Mouse (Mus musculus): ENCODE data around the gene Cpne6.

Gene Cpne6

DNA sequence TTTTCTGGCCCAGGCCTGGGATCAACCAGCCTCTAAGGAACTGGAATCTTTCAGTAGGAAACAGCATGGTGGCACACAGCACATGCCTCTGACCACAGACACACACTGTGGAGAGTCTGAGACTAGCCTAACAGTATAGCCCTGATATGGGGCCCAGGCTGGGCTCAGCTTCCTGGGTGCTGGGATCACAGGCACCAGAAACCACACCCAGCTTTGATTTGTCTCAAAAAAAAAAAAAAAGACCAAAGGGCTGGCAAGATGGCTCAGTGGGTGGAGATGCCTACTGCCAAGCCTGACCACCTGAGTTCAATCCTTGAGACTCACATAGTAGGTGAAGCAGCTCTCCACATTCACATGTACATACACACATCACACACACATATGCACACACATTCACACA lies 44.4 kb downstream of the Cpne6 start:
- peak; percentile 20 for DNase-seq (ENCODE audit: low read depth, low spot score)

DNA sequence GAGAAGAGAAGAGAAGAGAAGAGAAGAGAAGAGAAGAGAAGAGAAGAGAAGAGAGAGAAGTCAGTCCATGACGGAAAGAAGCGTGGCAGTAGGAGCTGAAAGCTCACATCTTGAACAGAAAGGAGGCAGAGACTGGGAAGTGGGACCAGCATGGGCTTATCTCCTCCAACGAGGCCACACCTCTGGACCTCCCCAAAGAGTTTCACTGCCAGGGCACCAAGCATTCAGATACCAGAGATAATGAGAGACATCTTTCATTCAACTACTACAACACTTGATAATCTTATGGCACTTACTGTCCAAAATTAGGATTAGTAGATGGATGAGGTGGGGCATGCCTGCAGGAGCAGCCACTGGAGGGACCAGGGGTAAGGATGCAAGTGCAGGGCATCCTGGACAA lies 45.5 kb downstream of the Cpne6 start:
- no peak for DNase-seq (ENCODE audit: low read depth, low spot score)

DNA sequence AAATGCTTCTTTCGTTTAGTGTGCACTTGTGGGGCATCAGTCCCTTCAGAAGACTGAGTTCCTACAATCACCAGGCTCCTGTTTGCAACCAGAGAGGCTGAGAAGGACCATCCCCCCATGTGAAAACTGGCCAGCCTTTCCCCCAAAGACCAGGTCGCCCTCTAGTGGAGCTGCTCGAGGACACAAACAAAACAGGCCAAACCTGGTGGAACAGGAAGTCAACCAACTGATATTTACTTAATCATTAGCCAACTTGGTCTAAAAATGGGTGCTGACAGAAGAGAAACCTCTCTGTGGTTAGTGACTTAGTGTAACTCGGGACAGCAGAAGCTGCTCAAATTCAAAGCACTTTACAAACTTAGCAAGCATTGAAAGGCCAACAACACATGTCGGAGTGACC lies 46.8 kb downstream of the Cpne6 start:
- peak; percentile 83 for DNase-seq (ENCODE audit: low read depth, low spot score)

DNA sequence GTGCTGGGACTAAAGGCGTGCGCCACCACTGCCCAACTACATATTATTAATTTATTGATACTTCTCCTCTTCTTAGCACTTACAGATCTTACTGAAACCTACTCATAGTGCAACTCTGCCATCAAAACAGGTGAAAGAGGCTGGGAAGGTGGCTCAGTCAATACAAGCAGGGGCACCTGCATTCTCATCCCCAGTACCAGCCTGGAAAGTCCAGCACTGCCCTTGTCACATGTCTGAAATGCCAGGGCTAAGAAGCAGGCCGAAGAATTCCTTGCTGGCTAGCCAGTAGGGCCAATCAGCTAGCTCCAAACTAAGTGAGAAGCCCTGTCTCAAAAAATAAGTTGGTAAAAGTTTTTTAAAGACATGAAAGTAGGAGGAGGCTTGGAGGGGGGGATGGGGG lies 47.3 kb downstream of the Cpne6 start:
- DNase-seq (ENCODE audit: low read depth, low spot score) = no peak

DNA sequence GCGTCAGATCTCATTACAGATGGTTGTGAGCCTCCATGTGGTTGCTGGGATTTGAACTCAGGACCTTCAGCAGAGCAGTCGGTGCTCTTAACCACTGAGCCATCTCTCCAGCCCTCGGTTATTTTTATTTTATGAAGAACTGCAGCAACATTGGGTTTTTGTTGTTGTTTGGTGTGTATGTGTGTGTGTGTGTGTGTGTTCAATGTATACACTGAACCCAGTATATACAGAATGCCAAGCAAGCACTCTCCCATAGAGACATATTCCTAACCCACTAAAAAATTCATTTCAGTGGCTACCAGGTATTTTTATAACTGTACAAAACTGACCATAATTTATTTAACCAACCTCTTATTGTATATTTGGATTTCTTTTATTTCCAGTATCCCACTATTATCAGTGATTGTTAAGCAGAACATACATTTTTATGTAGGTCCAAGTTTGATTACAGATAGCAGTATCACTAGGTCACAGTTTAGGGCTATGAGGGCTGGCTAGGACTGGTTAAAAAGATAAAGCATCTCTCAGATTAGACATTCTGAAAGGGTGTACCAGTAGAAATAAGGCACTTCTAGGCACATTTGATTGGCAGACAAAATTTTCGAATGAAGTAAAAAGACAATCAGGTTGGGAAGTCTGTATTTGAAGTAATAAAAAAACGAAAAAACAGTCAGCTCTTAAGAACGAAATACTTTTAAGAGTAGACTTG lies 48.6 kb downstream of the Cpne6 start:
- DNase-seq (ENCODE audit: low read depth, low spot score) = no peak

DNA sequence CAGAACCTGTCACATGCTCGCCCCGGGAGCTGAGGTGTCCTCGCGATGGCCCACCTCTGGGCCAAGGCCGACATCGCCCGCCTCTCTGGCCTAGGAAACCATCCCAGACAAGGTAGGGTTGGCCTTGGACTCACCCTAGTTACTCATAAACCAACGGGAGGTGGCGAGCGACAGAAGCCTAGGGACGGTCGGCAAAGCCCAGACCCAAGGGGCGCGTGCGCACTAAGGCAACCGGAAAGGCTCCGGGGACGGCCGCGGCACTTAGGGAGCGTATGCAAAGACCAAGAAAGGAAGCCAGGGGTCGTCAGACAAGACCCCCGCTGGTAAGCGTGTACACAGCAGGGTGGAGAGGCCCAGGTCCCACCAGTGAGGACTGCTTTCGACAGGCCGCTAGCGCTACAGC lies 49.6 kb downstream of the Cpne6 start, which contains the start of gene Dcaf11:
Dcaf11 (plus strand) TSS at position 208 of the 403 bp plus-strand sequence.
- peak; percentile 98 for DNase-seq (ENCODE audit: low read depth, low spot score)

DNA sequence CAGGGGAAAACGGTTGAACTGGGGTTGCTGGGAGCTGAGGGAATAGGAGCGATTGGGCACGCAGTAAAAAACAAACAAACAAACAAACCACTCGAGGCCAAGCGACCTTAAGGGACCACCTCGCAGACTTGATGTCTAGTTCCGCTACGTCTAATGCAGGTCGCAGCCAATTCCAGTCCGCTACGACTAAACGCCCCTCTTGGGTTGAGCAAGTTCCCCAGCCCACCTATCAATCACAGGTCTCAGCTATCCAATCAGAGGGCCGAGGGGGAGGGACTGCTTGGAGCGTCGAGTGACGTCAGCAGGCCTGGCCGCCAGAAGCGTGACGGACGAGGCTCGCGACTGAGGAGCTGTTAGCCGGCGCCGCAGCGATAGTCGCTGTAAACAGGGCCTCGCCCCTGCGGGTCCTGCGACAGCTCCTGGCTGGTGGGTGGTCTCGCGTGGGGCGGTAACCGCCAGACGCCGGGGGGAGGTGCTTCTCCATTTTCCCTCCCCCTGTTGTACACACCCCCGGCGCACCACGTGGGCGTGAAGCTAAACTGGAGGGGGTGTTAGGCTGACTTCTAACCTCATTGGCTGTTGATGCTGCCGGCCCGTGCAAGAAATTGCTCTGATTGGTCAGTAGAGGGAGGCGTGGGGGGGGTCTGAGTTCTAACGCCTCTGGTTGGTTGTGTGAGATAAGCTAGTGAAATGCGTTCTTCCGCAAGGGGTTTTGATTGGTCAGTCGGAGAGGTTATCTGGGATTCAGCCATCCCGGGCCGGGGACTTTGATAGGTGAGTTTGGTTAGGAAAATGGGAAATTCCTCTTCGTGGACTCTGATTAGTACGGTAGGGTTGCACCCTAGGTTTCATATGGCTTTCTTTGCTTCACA lies 50.2 kb downstream of the Cpne6 start, which contains the start of gene A730061H03Rik:
A730061H03Rik (minus strand) TSS at position 205 of the 872 bp plus-strand sequence.
- peak; percentile 99 for DNase-seq (ENCODE audit: low read depth, low spot score)

DNA sequence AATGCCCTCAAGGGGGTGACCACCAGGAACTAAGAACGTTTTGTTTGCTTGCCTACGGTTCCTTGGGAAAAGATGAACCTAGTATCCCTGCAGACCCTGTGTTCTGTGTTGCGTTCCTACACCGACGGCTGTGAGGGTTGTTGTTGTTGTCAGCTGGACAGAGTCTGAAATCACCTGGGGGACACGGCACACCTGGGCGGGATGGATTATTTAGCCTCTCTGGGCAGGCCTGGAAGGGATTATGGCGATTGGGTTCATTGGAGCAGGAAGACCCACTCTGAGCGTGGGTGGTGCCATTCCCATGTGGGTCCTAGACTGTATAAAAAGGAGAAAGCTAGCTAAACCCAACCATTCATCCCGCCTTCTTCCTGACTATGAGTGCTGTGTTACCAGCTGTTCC lies 51.6 kb downstream of the Cpne6 start:
- DNase-seq (ENCODE audit: low read depth, low spot score) = no peak

DNA sequence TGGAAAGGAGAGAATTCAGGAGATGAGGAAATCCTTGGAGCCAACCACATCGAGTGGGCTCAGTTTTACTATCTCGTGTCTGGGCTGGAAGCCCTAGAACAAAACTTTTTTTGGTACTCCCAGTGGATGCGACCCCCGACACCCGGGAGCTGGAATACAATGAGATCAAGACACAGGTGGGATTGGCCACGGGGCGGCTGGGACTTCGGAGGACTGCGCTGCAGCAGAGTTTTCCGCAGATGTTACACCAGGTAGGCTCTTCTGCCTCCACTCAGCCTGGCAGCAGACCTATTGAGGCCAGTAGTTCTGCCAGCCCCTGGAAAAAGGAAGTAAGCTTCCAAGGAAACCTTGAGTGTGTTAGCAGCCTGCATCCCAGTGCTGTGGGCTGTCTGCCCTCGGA lies 53.0 kb downstream of the Cpne6 start:
- no peak for DNase-seq (ENCODE audit: low read depth, low spot score)

DNA sequence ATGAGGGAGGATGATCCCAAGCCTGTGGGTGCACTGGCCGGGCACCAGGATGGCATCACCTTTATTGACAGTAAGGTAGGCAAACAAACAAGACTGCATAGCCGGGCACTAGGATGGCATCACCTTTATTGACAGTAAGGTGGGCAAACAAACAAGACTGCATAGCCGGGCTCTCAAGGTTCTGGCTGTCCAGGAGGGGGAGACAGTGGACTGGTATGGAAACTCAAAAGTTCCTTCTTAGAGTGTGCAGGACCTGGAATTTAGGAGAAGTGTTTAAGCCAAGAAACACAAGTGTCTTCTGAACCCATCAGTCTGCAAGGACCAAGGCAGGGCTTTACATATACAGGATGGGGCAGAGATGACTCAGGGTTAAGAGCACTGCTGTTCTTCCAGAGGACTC lies 55.5 kb downstream of the Cpne6 start:
- no peak for DNase-seq (ENCODE audit: low read depth, low spot score)
